1 mouse cellular context compared by ENCODE assay signal in the genomic region with DNA sequence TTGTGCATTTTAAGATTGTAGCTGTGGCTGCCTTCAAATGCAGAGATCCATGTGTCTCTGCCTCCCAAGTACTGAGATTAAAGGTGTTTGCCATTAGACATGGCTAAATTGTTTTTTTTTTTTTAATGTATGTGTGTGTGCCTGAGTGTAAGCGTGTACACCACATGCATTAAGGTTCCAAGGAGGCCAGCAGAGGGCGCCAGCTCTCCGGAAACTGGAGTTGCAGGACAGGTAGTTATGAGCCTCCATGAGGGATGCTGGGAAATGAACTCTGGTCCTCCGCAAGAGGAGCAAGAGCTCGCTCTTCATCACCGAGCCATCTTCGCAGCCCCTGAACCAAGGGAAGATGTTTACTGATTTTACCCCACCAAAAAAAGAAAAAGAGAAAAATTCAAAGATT.
TF ChIP-seq lines count a peak whose summit lies in the region.

No protein-coding gene starts in this region.

TF ChIP-seq in ES-E14, 5 proteins besides CTCF, POLR2A, EP300 and RAD21:
- TF ChIP-seq MAFK (IDR thresholded peaks at IDR 0.05; ENCODE audit: insufficient read depth, low read depth, low read length) (no peak), ZNF384 (IDR thresholded peaks at IDR 0.05; ENCODE audit: low read depth, low read length) (peak; percentile 48; the same call in 1 of the 2 replicates)
